Comparison of ENCODE assay signal across 9 mouse cellular contexts in genomic region chr5:114607651-114608050, GRCm38 (mm10). TPM values are rescaled to one million over a fixed set of nuclear protein-coding genes. Genes with fewer than 3 reads are reported as not detected.
DNase-seq lines count a peak whose midpoint lies in the region; ATAC-seq lines count a peak whose summit lies in the region.
"Had no signal": no experiment of that assay in that cellular context is flagged by ENCODE, and none has a peak within 500 bp of the region (broad histone marks: within the 10 kb centered on the region; RNA-seq: fewer than 3 reads in every experiment).

No protein-coding gene starts in this region.

- no peaks in the 10 kb centered on the region for H3K36me3 ChIP-seq in embryonic facial prominence, embryonic 14.5 days (ENCODE audit: control insufficient read depth, insufficient read depth, low read length)
- no peaks in the 10 kb centered on the region for H3K36me3 ChIP-seq in midbrain, embryonic 15.5 days (replicated peaks)

- no peak for ATAC-seq in embryonic facial prominence, embryonic 14.5 days (ENCODE audit: low read depth)
- ATAC-seq in midbrain, embryonic 15.5 days (replicated peaks), result peak; percentile 10; the same call in 1 of the 2 replicates

- H3K9me3 ChIP-seq in embryonic facial prominence, embryonic 14.5 days (ENCODE audit: control insufficient read depth, low read length), result no peaks in the 10 kb centered on the region
- H3K9me3 ChIP-seq in midbrain, embryonic 15.5 days, result no peaks in the 10 kb centered on the region

- DNase-seq in urinary bladder, postnatal 14 days (ENCODE audit: low spot score), result peak; percentile 49
- no peak for DNase-seq in urinary bladder, postnatal 4 days (ENCODE audit: low spot score in 2 of 2)
- peak; percentile 44 for DNase-seq in embryonic facial prominence, embryonic 14.5 days (ENCODE audit: low spot score)
- DNase-seq in heart, postnatal 36 days, result peak; percentile 70 to 74
- peak; percentile 72 to 75 for DNase-seq in layer of hippocampus, postnatal 36 days
- DNase-seq in yolk sac, embryonic 10.5 days (ENCODE audit: low spot score), result no peak
- DNase-seq in spleen, postnatal 14 days (ENCODE audit: low spot score in 2 of 2), result no peak

- intact Hi-C loops in heart, postnatal 36 days (cut with DNase I), result loop anchor here (2.0 kb wide), 2 partner anchors 41 to 147 kb away; no protein-coding TSS in a partner anchor

- no peak overlapping the region for H3K4me2 ChIP-seq in embryonic facial prominence, embryonic 14.5 days (ENCODE audit: low read depth, low read length)
- no peak overlapping the region for H3K4me2 ChIP-seq in midbrain, embryonic 15.5 days

- no peak overlapping the region for H3K9ac ChIP-seq in embryonic facial prominence, embryonic 14.5 days (ENCODE audit: low read depth, low read length)
- no peak overlapping the region for H3K9ac ChIP-seq in midbrain, embryonic 15.5 days

- H3K4me1 ChIP-seq in embryonic facial prominence, embryonic 14.5 days (ENCODE audit: control insufficient read depth, insufficient read depth, low read length), result peaks cover 17% of the 10 kb centered on the region
- H3K4me1 ChIP-seq in midbrain, embryonic 15.5 days, result peaks cover 55% of the 10 kb centered on the region

- no peak overlapping the region; the same call in 1 of the 2 replicates for H3K27ac ChIP-seq in embryonic facial prominence, embryonic 14.5 days (replicated peaks; ENCODE audit: low read depth, low read length)
- H3K27ac ChIP-seq in midbrain, embryonic 15.5 days, result peak overlapping the region; percentile 65

- H3K27me3 ChIP-seq in embryonic facial prominence, embryonic 14.5 days (replicated peaks; ENCODE audit: control insufficient read depth, insufficient read depth, low read length), result peaks cover 6% of the 10 kb centered on the region; the same call in 1 of the 2 replicates
- no peaks in the 10 kb centered on the region for H3K27me3 ChIP-seq in midbrain, embryonic 15.5 days (replicated peaks)

- no peak overlapping the region for H3K4me3 ChIP-seq in embryonic facial prominence, embryonic 14.5 days (ENCODE audit: low read depth, low read length)
- H3K4me3 ChIP-seq in midbrain, embryonic 15.5 days, result no peak overlapping the region
- H3K4me3 ChIP-seq: myocyte had no signal

- WGBS in embryonic facial prominence, embryonic 14.5 days, result 59% methylated on average over 8 of the region's 8 CpGs
- 51% methylated on average over 8 of the region's 8 CpGs for WGBS in midbrain, embryonic 15.5 days

RNA-seq across cellular contexts. Expression of gene Fam222a, which starts 39.8 kb away (rescaled TPM):
- 1.4 and 1.6 TPM in 2 replicates for polyA plus RNA-seq in embryonic facial prominence, embryonic 14.5 days (2014; fragmentation: Nextera tagmentation; extraction: Ambion mirVana)
- total RNA-seq in heart, postnatal 36 days (2021), result 1 to 10 TPM; 1.6 to 1.9 TPM
- total RNA-seq in layer of hippocampus, postnatal 36 days (2021), result 1 to 10 TPM; 4.6 to 5.8 TPM
- 7.1 and 8.1 TPM in 2 replicates for polyA plus RNA-seq in midbrain, embryonic 15.5 days (2015; fragmentation: Nextera tagmentation; extraction: Ambion mirVana)

RNA-seq across cellular contexts. Expression of gene Trpv4, which starts 50.6 kb away (rescaled TPM):
- 11.9 TPM in 2 replicates for polyA plus RNA-seq in embryonic facial prominence, embryonic 14.5 days (2014; fragmentation: Nextera tagmentation; extraction: Ambion mirVana)
- total RNA-seq in heart, postnatal 36 days (2021), result 1 to 10 TPM; 2.6 to 7.0 TPM
- 1 to 10 TPM; 1.2 to 2.0 TPM for total RNA-seq in layer of hippocampus, postnatal 36 days (2021)
- 0.69 and 0.92 TPM in 2 replicates for polyA plus RNA-seq in midbrain, embryonic 15.5 days (2015; fragmentation: Nextera tagmentation; extraction: Ambion mirVana)

Comparison
In these comparisons a context has a peak if more than half of its experiments do, and no peak if none do; other contexts are left out.
1. DNase-seq: peak in urinary bladder, postnatal 14 days (single experiment), embryonic facial prominence, embryonic 14.5 days (single experiment), heart, postnatal 36 days (2 of 2) and layer of hippocampus, postnatal 36 days (2 of 2); none in urinary bladder, postnatal 4 days (0 of 2), yolk sac, embryonic 10.5 days (single experiment) and spleen, postnatal 14 days (0 of 2).